Mouse (Mus musculus): Measurements from ENCODE around the gene Slc7a15. TPM values are rescaled to one million over a fixed set of nuclear protein-coding genes. Genes with fewer than 3 reads are reported as not detected.
A peak's percentile ranks its signal among the peaks of the same experiment; 100 is the strongest.

The Slc7a15 gene
- total and polyA plus RNA-seq, 3 experiments = not detected

- Histone ChIP-seq H3K79me2 (ENCODE audit: control insufficient read depth, insufficient read depth, low read length, poor library complexity) (no peaks in the 10 kb centered on the region; the same call in 1 of the 2 replicates), H3K27ac (ENCODE audit: control insufficient read depth, low read depth, low read length) (no peak overlapping the region), H3K9me3 (replicated peaks; ENCODE audit: insufficient read depth, low read length) (no peaks in the 10 kb centered on the region), H3K36me3 (ENCODE audit: control insufficient read depth in 1 of 2, insufficient read depth in 2 of 2, low read length in 2 of 2) (no peaks in the 10 kb centered on the region; a peak in 1 of 4 replicates), H3K27me3 (ENCODE audit: control insufficient read depth in 1 of 2, insufficient read depth in 2 of 2, low read length in 2 of 2) (no peaks in the 10 kb centered on the region; a peak in 1 of 4 replicates), H3K4me1 (ENCODE audit: control insufficient read depth in 1 of 2, insufficient read depth in 2 of 2, low read length in 2 of 2) (peaks cover 2 to 19% of the 10 kb centered on the region in 2 experiments), H3K9ac (ENCODE audit: control insufficient read depth, low read depth, low read length, poor library complexity, severe bottlenecking) (no peak overlapping the region), H3K4me3 (ENCODE audit: control insufficient read depth in 1 of 2, insufficient read depth in 1 of 2, low read depth in 2 of 2, low read length in 2 of 2) (no peak overlapping the region)
- TF ChIP-seq NELFE (IDR thresholded peaks at IDR 0.05; ENCODE audit: low read depth, low read length) = no peak
- no peak for TF ChIP-seq BHLHE40 (IDR thresholded peaks at IDR 0.05; ENCODE audit: borderline replicate concordance, low read depth, low read length)
- TF ChIP-seq ETS1 (IDR thresholded peaks at IDR 0.05; ENCODE audit: low read depth, low read length) = peak; percentile 8; the same call in 1 of the 2 replicates
- TF ChIP-seq RCOR1 (IDR thresholded peaks at IDR 0.05; ENCODE audit: low read depth, low read length) = no peak
- no peak for TF ChIP-seq GABPA (IDR thresholded peaks at IDR 0.05; ENCODE audit: low read depth, low read length)
- TF ChIP-seq GATA1 (IDR thresholded peaks at IDR 0.05; ENCODE audit: low read depth, low read length) = no peak
- no peak for TF ChIP-seq USF1 (IDR thresholded peaks at IDR 0.05; ENCODE audit: low read depth, low read length)
- TF ChIP-seq SIN3A (IDR thresholded peaks at IDR 0.05; ENCODE audit: low read length) = 0 out of 2 replicates have a peak, but pooled peaks have one; percentile 14
- TF ChIP-seq JUND (IDR thresholded peaks at IDR 0.05; ENCODE audit: low read depth, low read length) = no peak
- TF ChIP-seq ELF1 (IDR thresholded peaks at IDR 0.05; ENCODE audit: low read depth, low read length) = no peak
- no peak for TF ChIP-seq HCFC1 (IDR thresholded peaks at IDR 0.05; ENCODE audit: low read depth, low read length)
- no peak for TF ChIP-seq TAL1 (IDR thresholded peaks at IDR 0.05; ENCODE audit: low read length)
- no peak for TF ChIP-seq TCF12 (IDR thresholded peaks at IDR 0.05; ENCODE audit: low read depth, low read length)
- no peak for TF ChIP-seq MAFK (IDR thresholded peaks at IDR 0.05; ENCODE audit: borderline replicate concordance, low read depth, low read length)
- TF ChIP-seq MYC (IDR thresholded peaks at IDR 0.05; ENCODE audit: low read depth, low read length) = no peak
- no peak for TF ChIP-seq UBTF (IDR thresholded peaks at IDR 0.05; ENCODE audit: borderline replicate concordance, insufficient read depth, low read depth, low read length)
- peak; percentile 37; the same call in 1 of the 2 replicates for TF ChIP-seq MXI1 (IDR thresholded peaks at IDR 0.05; ENCODE audit: low read depth, low read length)
- DNase-seq (ENCODE audit: low read depth, low spot score) = peak; percentile 42
Measured at GRCm38 (mm10) chr12:8501571-8502305, 97.1 kb downstream of the Slc7a15 start.

Data from MEL (cell line).